Mouse (Mus musculus): ENCODE measurements around the gene Jam2. TPM values are rescaled to one million over a fixed set of nuclear protein-coding genes. Genes with fewer than 3 reads are reported as not detected.

The Jam2 gene
- total RNA-seq (2017) = not detected in 2 replicates

DNA sequence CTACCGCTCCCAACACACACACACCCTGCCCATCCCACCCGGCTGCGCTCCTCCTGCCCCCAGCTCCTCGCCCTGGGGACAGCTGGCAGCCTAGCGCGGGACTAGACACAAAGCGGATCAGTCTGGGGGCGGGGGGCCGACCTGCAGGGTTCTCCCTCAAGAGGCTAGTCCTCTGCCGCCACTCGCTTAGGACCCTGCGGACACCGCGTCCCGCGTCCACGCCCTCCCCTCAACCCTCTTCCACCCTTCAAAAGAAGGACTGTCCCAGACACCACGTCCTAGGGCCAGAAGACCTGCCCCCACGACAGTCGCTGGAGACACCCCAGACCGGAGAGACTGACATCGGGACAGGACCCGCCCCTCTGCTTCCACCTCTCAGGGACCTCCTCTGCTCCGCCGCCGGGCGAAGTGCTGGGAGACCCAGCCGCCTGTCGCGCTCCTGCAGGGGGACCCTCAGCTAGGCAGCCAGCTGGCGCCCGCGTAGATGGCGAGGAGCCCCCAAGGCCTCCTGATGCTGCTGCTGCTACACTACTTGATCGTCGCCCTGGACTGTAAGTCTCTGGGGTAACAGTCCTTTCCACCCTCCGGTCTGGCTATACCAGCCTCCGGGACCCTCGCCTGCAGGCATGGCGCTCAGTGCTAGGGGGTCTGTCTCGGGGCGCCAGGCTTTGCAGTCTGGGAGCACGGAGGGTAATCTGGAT, at the start of gene Jam2:
Gene Jam2 (plus strand): TSS at position 121 of the 701 bp plus-strand sequence.
- 0 out of 2 replicates have a peak, but pooled peaks have one; percentile 11 for ATAC-seq (ENCODE audit: extremely low read depth, insufficient number of reproducible peaks, low FRiP score, poor library complexity, severe bottlenecking)

DNA sequence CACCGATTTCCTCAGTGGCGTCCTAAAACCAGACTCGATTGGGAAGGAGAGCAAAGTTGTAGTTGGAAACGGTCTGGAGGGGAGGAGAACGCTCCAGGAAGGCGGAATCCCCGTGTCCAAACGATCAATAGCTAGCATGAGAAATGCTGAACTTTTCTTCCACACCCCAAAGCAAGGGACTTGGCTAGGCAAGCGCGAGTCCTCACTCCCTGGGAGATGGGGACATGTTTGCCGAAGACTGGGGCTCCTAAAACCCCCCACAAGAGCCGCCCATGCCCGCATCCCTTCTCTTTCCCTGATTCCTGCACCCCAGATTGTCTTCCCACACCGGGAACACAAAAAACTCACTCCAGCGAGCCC, 39.1 kb upstream of the Jam2 start:
- no peak for ATAC-seq (ENCODE audit: extremely low read depth, insufficient number of reproducible peaks, low FRiP score, poor library complexity, severe bottlenecking)

DNA sequence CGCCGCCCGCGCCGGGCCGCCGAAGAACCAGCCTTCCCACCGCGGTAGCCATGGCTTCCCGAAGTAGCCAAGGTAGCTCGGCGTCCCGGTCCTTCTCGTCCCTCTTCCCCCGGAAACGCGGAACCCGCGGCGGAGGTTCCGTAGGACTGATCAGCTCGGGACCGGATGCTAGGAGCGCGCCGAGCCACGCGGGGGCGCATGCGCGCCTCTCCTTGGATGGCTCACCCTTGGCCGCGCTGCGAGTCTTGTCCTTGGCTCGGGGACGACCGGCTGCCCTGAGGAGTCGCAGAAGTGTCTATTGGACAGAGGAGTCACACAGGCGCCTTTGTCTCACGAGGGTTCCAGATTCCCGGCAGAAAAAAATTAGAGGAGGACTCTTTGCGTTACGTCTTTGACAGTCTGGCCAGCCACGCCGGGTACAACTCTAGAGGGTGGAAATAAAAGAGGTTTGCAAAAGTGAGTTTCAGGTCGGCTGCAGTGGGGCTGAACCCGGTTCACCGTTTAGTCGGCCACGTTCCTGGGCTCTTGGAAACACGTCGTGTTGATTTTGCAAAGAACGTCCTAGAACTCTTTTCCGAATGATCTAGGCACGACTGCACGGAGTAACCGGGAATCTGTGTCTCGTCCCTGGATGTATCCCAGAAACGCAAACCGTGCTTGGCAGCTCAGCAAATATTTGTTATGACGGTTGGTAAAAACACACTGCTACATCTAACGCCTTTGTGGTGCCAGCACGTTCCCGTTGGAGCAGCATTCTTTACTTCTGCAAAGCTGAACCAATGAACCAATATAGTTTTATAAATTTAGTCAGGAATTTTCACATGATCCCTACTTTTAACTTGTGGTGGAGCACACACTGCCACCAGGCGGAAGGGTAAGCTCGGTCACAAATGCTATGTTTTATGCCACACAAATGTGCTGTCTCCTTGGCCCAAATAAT, 38.5 kb upstream of the Jam2 start, which contains the start of gene Mrpl39:
Gene Mrpl39 (minus strand): TSS at position 577 of the 940 bp plus-strand sequence.
- peak; percentile 96 for ATAC-seq (ENCODE audit: extremely low read depth, insufficient number of reproducible peaks, low FRiP score, poor library complexity, severe bottlenecking)

DNA sequence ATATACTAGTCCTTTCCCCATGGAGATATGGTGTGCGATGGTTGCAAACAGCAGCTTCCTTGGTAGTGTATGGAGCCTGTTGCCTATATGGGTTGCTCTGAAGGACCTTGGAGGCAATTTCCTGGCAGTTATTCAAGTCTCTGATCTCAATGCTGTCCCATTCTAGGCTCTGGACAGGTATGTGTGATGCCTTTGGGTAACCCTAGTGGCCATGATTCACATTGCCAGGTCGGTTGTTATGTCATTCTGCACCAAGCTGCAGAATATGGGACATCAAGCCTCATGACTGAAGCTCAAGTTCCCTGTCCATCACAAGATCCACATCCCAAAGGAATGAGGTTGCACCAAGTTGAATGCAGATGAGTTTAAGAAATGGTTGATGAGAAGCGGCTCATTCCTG, 36.6 kb upstream of the Jam2 start:
- no peak for ATAC-seq (ENCODE audit: extremely low read depth, insufficient number of reproducible peaks, low FRiP score, poor library complexity, severe bottlenecking)

DNA sequence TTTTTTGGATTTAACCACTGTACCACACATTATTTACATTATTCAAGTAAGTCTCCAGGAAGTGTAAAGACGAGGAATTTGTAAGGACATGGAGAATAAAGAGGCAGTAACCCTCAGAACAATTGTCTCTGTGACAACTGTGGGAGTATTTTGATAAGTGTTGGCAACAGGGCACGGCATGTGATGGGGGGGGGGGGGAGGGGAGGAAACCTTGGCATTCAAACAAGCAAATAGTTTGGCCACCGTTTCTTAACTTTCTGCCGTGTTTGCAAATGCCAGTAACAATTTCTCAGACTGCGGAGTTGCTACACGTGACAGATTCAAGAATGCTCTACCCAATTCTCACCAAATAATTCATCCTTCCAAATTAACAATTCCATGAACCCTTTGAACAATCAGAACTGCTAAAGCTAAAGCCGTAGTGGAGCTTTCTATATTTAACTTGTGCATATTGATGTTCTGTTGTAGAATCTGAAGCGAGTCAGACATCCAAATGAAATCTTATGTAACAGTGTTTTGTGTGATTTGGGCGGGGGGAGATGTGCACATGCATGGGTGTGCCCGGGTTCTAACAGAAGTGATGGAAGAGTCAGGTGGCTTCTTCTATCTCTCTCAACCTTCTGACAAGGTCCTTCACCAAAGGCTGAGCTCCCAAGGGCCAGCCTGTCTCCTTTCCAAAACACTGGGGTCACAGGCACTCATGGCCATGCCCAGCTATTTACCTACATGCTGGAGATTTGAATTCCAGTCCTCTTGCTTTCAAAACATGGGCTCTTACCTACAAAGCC, 29.0 kb upstream of the Jam2 start:
- no peak for ATAC-seq (ENCODE audit: extremely low read depth, insufficient number of reproducible peaks, low FRiP score, poor library complexity, severe bottlenecking)

DNA sequence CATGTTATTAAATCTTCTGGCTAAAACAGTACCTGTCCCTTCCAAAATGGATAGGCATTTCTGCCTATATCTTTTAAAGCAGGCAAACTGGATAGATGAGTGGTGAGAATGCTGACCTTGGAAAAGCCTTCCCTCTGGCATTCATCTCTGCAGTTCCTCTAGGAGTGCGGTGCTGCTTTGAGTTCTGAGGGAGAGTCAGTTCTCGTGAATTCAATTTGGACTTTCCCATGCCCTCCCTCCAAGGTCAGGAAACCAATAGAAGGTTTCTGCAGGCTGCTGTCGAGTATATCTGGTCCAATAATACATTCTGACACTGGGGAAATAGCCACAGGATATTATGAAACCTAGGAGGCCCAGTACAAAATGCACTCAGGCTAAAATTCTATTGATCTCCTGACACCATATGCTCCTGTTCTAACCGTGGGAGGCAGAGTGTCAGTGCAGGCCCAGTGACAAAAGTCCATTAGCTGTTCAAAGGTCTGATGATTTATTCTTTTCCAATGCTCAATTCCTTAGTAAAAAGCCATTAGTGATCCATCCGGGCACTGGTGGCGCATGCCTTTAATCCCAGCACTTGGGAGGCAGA, 28.1 kb upstream of the Jam2 start:
- no peak for ATAC-seq (ENCODE audit: extremely low read depth, insufficient number of reproducible peaks, low FRiP score, poor library complexity, severe bottlenecking)

DNA sequence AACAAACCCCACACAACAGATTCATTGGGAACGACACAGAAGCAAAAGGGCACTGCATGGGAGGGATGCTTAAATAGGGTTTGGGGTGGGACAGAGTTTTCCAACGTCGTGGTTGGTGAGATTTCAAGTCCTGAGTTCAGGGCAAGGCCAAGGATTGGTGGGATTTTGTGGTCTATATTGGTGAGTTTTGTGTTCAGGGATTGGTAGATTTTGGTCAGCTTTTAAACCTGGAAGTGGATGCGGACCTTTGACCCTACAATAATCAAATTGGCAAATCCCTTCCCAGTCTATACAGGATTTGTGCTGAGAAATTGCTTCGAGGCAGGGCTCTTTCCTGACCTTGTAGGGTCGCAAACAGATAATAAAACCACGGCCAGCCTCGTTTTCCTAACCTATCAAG, 6.0 kb upstream of the Jam2 start:
- ATAC-seq (ENCODE audit: extremely low read depth, insufficient number of reproducible peaks, low FRiP score, poor library complexity, severe bottlenecking) = no peak

DNA sequence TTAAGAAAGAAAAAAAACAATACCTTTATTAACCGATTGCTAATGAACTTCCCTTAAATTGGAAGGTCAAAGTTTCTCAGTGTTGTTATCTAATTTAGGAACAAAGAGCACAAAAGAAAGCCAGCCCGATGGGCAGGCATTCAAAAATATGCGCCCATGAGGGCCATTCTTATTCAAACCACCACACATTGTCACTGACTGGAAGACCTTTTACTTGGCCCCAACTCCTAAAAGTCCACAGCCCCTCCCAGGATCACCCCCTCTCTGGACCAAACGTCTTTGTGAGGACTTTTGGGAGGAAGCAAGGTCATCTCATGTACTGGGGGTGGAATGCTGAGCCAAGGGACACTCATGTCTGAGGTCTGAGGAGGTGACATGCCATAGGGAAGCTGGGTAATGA, 4.7 kb upstream of the Jam2 start:
- ATAC-seq (ENCODE audit: extremely low read depth, insufficient number of reproducible peaks, low FRiP score, poor library complexity, severe bottlenecking) = no peak

DNA sequence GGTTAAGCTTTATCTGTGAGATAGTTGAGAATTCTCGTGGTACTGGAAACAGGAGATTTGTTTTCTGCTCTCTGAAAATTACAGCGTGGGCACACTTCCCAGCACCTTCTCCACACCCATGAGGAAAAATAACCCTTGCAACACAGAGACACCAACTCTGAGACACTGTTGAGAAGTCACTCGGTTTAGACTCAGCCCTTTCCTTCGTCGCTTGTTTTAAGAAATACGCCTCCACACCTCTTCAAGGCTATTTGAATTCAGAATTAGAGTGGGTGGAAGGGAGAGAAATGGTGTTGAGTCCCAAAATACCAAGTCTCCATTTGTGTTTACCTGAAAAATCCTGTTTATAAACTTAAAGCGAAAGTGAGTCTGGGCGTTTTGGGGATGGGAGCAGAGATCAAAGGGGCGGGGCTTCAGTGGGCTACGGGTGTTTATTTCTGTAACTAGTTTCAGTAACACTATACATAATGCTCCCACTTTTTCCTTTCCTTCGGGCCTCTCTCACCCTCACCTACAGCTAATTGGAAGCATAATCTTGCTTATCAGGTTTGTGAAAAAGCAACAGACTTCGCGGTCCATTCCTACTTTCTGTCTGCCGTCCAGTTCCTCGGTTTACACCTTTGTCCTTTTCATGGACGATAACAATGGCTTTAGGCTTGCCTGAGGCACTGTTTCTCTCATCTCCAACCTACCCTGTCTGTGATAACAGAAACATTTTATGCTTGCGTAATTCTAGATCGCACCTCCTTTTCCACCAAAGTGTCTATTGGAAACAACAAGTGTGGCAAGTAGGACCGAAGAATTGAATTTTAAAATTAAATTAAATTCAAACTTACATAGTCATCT, 4.1 kb upstream of the Jam2 start:
- ATAC-seq (ENCODE audit: extremely low read depth, insufficient number of reproducible peaks, low FRiP score, poor library complexity, severe bottlenecking) = no peak

DNA sequence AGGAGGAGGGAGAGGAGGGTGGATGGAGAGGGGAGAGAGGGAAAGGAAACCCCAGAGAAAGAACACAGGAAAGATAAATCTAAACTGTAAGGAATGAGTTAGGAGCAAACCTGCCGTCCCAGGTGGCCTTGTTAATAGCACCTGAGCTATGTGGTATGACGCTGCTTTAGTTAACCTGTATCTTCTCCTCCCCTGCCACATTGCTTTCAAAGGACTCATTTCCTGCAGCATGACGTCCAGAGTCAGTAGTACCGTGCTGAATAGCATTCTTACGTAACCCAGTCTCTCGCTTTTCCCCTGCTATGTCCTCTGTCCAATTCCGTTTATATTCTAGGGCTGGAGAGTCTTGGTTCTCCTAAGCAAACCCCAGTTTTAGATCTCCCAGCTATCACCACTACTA, 3.0 kb upstream of the Jam2 start:
- no peak for ATAC-seq (ENCODE audit: extremely low read depth, insufficient number of reproducible peaks, low FRiP score, poor library complexity, severe bottlenecking)

DNA sequence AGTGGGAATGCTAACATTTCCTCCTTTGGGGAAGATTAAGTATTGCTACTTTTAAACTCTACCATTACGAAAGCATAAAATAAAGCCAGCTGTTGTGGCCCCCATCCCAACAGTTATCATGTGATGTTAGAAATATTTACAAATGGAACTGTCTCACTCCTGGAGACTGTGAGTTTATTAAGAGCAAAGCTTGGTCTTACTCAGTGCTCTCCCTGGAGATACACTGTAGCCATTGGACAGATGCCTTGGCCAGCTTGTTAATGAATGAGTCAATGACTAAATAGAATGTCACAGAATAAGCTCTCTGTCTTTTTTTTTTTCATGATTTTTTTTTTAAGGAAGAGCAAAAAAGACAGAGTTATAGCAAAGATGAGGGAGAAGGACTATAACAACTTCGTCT, 2.5 kb upstream of the Jam2 start:
- ATAC-seq (ENCODE audit: extremely low read depth, insufficient number of reproducible peaks, low FRiP score, poor library complexity, severe bottlenecking) = no peak

DNA sequence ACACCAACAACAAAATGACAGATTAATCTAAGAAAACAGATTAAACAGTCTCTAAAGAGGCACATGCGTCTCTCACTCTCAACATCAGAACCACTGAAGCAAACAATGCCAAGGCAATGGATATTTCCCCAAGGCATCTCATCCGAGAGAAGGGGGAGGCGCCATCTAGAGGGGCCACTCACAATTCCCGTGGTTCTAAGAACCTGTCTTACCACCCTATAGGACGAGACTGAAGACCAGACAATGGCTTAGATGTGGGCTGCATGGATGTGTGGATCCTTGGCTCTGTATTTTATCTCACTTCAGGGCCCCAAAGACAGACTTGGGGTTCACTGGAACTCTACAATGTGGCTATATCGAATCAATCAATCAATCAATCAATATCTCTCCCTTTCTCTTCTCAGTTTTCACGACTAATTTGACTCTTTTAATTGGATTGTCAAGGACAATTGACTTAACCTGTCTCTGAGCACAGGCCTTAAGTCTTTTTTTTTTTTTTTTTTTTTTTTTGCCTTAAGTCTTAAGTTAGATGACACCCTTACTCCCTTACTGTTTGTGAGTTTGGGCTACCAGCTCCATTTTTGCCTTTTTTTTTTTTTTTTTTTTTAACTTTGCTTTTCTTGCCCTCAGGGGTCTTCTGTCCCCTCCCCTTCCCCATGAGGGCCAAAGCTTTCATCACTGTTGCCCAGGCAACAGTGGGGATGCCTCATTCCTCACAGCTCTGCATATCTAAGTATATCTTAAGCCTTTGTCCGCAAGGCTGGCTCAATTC, 1.2 kb upstream of the Jam2 start:
- ATAC-seq (ENCODE audit: extremely low read depth, insufficient number of reproducible peaks, low FRiP score, poor library complexity, severe bottlenecking) = no peak

DNA sequence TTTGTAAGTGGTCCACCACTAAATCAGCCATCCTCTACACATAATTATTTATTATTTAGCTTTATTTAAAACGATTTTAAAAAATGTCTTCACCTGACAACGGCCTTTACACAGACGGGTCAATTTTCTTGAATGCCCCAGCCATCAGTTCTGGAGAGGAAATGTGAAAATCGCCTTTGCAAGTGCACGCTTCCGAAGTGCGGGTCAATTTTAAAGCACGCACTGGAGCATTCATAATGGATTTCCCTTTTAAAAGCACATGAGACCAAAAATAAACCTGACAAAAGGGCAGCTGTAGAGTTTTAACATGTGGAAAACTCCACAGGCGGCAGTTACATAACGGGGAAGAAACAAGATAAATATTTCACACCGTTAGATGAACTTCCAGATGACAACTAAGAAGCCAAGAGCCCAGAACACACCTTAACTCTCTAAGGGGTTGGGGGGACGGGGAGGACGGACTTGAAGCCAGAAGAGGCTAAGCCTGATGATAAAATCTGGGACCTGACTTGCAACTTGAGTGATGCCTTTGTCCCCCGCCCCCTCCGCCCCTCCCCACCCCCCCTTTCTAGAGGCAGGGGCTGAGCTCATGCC, 558 bp upstream of the Jam2 start:
- ATAC-seq (ENCODE audit: extremely low read depth, insufficient number of reproducible peaks, low FRiP score, poor library complexity, severe bottlenecking) = no peak

DNA sequence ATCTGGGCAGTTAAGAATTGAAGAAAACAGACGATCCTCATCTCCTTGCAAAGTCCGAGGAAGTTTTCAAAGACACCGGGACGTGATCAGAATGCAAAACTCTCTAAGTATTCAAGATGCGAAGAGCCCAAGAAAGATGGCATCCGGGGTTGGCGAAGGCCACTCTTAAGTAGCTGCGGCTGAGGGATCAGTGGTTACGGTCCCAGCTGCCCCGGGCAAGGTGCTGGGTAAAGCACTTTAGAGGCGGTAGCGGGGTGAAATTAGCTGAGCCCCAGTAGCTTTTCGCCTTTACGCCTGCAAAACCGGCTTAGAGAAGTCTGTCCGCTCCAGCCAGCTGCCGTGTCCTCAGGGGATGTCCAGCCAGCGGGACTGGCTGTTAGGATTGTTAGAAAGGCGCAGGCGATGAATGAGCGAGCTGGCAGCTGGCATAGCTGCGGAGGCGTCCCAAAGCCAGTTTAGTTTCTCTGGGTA, 873 bp downstream of the Jam2 start:
- 0 out of 2 replicates have a peak, but pooled peaks have one; percentile 10 for ATAC-seq (ENCODE audit: extremely low read depth, insufficient number of reproducible peaks, low FRiP score, poor library complexity, severe bottlenecking)

DNA sequence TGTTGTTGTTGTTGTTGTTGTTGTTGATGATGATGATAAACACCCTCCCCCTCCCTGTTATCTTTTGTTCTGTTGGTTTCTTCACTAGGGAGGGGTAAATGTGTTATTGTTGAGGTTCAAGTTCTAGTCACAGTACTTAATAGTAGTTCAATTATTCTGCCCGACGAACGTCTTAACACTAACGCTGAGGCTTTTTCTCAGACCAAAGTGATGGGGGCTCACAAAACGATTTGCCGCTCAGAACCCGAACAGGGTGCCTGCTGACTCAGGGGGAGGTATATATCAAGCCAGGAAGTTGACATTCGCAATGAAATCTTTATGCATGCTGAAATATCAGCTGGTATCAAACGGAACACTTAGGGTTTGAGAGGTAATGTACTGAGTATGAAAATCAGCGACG, 1.4 kb downstream of the Jam2 start:
- ATAC-seq (ENCODE audit: extremely low read depth, insufficient number of reproducible peaks, low FRiP score, poor library complexity, severe bottlenecking) = no peak

DNA sequence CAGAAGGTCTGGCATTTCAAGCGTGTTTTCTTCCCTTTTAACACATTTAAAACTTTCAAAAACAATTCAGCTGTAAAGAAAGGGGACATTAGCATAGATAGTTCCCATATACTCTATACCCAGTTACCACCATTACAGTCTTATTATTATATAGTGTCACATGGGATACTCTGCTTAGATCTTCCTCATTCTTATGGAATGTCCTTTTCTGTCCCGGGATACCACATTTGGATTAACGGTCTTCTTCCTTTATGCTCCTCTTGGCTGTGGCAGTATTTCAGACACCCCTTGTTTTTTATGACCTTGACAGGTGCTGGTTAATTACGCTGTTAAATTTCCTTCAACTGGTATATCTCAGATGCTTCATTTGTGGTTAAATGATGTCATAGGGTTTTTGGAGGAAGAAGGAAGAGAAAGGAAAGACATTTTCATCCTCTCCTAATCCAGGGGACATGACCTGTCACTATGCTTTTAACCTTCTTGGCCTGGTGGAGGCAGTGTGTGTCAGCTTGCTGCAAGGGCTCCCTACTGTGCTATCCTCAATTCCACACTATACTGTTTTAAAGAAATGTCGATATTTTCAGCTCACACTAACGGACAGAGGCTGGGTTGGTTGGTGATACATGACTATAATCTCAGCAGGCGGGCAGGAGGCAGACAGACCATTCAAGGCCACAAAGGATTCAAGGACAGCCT, 2.3 kb downstream of the Jam2 start:
- ATAC-seq (ENCODE audit: extremely low read depth, insufficient number of reproducible peaks, low FRiP score, poor library complexity, severe bottlenecking) = no peak

Data from neutrophil, adult 5-6 weeks (primary cell).